Mouse (Mus musculus): ENCODE results near the gene Tank.

- TF ChIP-seq USF1 (IDR thresholded peaks at IDR 0.05; ENCODE audit: low read depth) (no peak), CTCF (IDR thresholded peaks at IDR 0.05; ENCODE audit: control insufficient read depth, insufficient read depth, insufficient read length) (no peak), MYOG (IDR thresholded peaks at IDR 0.05; ENCODE audit: control insufficient read depth, extremely low read depth, insufficient read length) (no peak), MAX (IDR thresholded peaks at IDR 0.05) (no peak), CEBPB (IDR thresholded peaks at IDR 0.05; ENCODE audit: low read depth) (no peak), FOSL1 (IDR thresholded peaks at IDR 0.05; ENCODE audit: insufficient read depth, low read length, poor library complexity, severe bottlenecking) (no peak), MYOD1 (IDR thresholded peaks at IDR 0.05; ENCODE audit: control insufficient read depth, insufficient read length, low read depth) (no peak)
Measured at GRCm38 (mm10) chr2:61545666-61546065, 32.7 kb upstream of the Tank start.
